Mouse (Mus musculus) embryonic facial prominence, embryonic 11.5 days (tissue): ENCODE measurements around the gene Dnttip2. TPM values are rescaled to one million over a fixed set of nuclear protein-coding genes. Genes with fewer than 3 reads are reported as not detected.
A peak's percentile ranks its signal among the peaks of the same experiment; 100 is the strongest.
"Not testable (repeated sequence)": the region's sequence is repeated elsewhere in the genome, so short reads cannot be mapped to it uniquely, and the experiment has no call there.

Experiments
- ATAC-seq: fragments of 200-750 bp; cut with Nextera tagmentation; replicated peaks from 2 replicates; pipeline ENCODE4 v1.8.0; 2017; ENCODE audit warnings: low read depth; ENCODE audit not compliant: insufficient number of reproducible peaks, low FRiP score, low TSS enrichment
- DNase-seq: peaks from one replicate; pipeline ENCODE4 v3.0.0-alpha.2; 2015; ENCODE audit warnings: low spot score
- H3K27ac ChIP-seq: fragments of 300-500 bp; sonication (generic); replicated peaks from 2 replicates; pipeline ENCODE4 v1.5.1; 2014; ENCODE audit warnings: mild to moderate bottlenecking, low read depth, low read length, control low read depth
- H3K27me3 ChIP-seq: fragments of 300-500 bp; sonication (generic); 2 replicates; pipeline ENCODE4 v1.6.1; 2014; ENCODE audit warnings: mild to moderate bottlenecking, low read length, moderate library complexity, mixed read lengths; ENCODE audit not compliant: control insufficient read depth, insufficient read depth
- H3K36me3 ChIP-seq: fragments of 300-500 bp; sonication (generic); replicated peaks from 2 replicates; pipeline ENCODE4 v1.6.1; 2014; ENCODE audit warnings: low read depth, mild to moderate bottlenecking, low read length, moderate library complexity, mixed read lengths; ENCODE audit not compliant: control insufficient read depth, insufficient read depth
- H3K4me1 ChIP-seq: fragments of 300-500 bp; sonication (generic); 2 replicates; pipeline ENCODE4 v1.6.1; 2014; ENCODE audit warnings: low read length, mixed read lengths; ENCODE audit not compliant: control insufficient read depth, insufficient read depth
- H3K4me2 ChIP-seq: fragments of 300-500 bp; sonication (generic); 2 replicates; pipeline ENCODE4 v1.6.1; 2014; ENCODE audit warnings: low read depth, mild to moderate bottlenecking, control low read depth, low read length, moderate library complexity
- H3K4me3 ChIP-seq: fragments of 300-500 bp; sonication (generic); 2 replicates; pipeline ENCODE4 v1.5.1; 2014; ENCODE audit warnings: low read depth, low read length, control low read depth
- H3K9ac ChIP-seq: fragments of 300-500 bp; sonication (generic); replicated peaks from 2 replicates; pipeline ENCODE4 v1.6.1; 2014; ENCODE audit warnings: mild to moderate bottlenecking, control low read depth, low read length
- H3K9me3 ChIP-seq: fragments of 300-500 bp; sonication (generic); replicated peaks from 2 replicates; pipeline ENCODE4 v1.6.1; 2016; ENCODE audit warnings: mild to moderate bottlenecking, low read length, inconsistent platforms, mixed read lengths; ENCODE audit not compliant: control insufficient read depth
- WGBS: fragments of 180-500 bp; shearing (Covaris S2); extraction: QIAGEN DNeasy Blood & Tissue Kit; methylation state at CpG from one replicate; pipeline ENCODE4 v1.1.7; 2014; 5-methylcytosine and 5-hydroxymethylcytosine counted together
- polyA plus RNA-seq: library from polyadenylated mRNA; unstranded; fragments of >200 nt; fragmentation: Nextera tagmentation; extraction: Ambion mirVana; gene quantifications from 2 replicates; pipeline ENCODE4 v1.2.1, GENCODE M21; 2014

Gene Dnttip2
- polyA plus RNA-seq, 1 experiment from 2014 or later: 115 TPM

DNA sequence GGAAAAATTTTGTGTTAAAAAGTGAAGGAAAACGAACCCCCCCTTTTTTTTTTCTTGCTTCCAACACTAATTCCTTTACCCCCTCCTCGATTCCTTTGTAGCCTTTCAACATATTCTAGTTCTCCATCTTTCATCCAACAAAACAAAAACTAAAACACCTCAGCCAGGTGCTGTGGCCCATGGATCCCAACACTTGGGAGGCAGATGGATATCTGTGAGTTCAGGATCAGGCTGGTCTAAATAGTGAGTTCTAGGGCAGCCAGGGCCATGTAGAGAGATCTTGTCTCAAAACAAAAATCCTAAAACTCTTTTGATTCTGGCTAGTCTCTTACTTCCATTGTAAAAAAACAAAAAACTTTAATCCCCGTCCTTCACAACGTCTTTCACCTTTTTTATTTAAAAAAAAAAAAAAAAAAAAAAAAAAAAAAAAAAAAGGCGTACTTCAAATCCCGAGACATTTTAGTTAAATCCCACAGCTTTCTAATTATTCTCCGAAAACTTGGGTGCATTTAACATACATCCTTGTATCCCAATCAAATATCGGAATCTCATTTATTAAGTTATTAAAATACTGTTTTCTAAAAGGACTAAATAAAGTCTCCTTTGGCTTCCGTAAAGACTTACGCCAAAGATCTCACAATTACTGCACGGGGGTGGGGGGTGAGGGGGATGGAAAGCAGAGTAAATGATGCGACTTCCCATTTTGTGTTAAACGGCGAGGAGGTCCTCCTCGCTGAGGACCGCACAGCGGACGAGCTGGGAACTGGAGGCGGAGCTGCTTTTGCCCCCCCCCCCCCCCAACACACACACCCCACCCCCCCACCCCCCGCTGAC is 564 bp upstream of the Dnttip2 start:
- no peaks in the 10 kb centered on the region for H3K27me3 ChIP-seq
- H3K4me2 ChIP-seq: no peak overlapping the region
- 13% methylated on average over 19 of the region's 20 CpGs for WGBS
- H3K36me3 ChIP-seq: no peaks in the 10 kb centered on the region; the same call in none of the 2 replicates
- peak overlapping the region; percentile 92 for H3K4me3 ChIP-seq
- H3K9ac ChIP-seq: peak overlapping the region; percentile 39; the same call in 1 of the 2 replicates
- no peak overlapping the region for H3K27ac ChIP-seq
- DNase-seq: peak; percentile 30
- no peaks in the 10 kb centered on the region for H3K9me3 ChIP-seq
- no peak; the same call in 1 of the 2 replicates for ATAC-seq
- H3K4me1 ChIP-seq: peaks cover 4% of the 10 kb centered on the region; the same call in 1 of the 2 replicates

DNA sequence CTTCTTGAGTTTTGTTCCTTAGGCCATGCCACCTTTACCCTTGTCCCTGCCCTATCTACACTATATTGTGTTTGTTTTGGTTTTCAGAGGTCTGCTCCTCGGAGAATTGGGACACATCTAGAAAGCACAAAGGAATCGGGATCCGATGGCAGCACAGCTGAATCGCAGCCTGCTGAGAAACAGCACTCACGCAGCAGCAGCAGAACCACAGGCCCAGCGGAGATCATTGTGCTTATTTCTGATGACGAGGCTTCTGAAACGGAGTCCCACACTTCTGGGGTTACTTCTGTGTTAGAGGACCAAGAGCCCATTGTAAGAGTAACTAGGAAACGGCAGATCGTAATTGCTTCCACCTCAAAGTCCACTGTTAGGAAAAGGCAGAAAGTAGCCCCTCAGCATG is 923 bp downstream of the Dnttip2 start:
- ATAC-seq (no peak), DNase-seq (no peak)
- Histone ChIP-seq H3K4me3 (peak overlapping the region; percentile 92), H3K4me1 (peaks cover 4% of the 10 kb centered on the region; the same call in 1 of the 2 replicates), H3K27ac (no peak overlapping the region), H3K36me3 (no peaks in the 10 kb centered on the region; the same call in none of the 2 replicates), H3K9me3 (no peaks in the 10 kb centered on the region), H3K4me2 (peak overlapping the region; percentile 59), H3K9ac (no peak overlapping the region), H3K27me3 (no peaks in the 10 kb centered on the region)
- WGBS: 70% methylated on average over 10 of the region's 10 CpGs

DNA sequence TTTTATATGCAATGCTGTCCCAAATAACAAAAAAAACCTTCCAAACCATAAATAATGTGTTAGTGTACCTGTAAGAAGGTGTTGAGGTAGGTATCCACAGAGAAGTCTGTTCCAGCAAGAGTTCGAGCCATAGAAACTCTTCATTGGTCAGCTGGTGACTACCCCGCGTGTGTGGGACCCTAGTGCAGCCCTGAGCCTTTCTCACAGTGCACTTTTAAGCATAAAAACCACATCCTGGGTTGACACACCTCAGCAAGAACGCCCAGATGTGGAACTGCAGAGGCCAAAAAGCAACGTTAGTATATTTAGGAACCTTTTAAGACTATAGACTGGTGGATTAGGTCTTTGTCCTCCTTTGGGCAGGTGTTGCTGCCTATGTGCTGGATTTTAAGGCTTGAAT is 13.0 kb downstream of the Dnttip2 start:
- H3K36me3 ChIP-seq: peaks cover 9% of the 10 kb centered on the region
- no peak overlapping the region for H3K4me2 ChIP-seq
- WGBS: 78% methylated on average over 5 of the region's 5 CpGs
- no peak overlapping the region for H3K9ac ChIP-seq
- H3K27ac ChIP-seq: no peak overlapping the region
- no peaks in the 10 kb centered on the region for H3K9me3 ChIP-seq
- no peak for DNase-seq
- H3K4me1 ChIP-seq: no peaks in the 10 kb centered on the region
- H3K27me3 ChIP-seq: no peaks in the 10 kb centered on the region
- ATAC-seq: no peak
- H3K4me3 ChIP-seq: no peak overlapping the region

DNA sequence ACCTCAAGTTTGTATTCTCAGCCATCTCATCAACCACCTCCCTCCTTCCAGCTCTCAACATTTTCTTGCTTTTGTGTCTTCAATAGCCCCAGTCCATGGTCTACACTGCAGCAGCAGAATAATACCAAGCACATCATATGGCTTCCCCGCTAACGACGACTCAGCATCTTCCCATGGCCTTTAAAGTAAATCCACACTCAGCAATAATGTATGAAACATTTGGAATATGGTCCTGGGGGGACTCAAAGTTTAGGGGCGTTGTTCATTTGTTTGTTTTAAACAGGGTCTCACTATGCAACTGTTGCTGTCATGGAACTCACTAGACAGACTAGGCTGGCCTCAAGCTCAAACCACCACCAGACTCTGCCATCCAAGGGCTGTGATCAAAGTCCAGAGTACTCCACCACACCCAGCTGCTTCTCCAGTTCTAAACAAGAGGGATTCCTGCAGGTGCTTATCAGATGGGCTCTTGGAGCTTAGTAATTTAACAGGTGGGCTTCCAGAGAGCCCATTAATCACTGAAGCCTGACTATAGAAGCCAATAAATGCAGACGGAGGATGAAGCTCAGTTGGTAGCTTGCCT is 14.5 kb downstream of the Dnttip2 start:
- Histone ChIP-seq H3K9me3 (no peaks in the 10 kb centered on the region), H3K9ac (no peak overlapping the region), H3K4me1 (no peaks in the 10 kb centered on the region), H3K4me2 (no peak overlapping the region), H3K4me3 (no peak overlapping the region), H3K27me3 (no peaks in the 10 kb centered on the region), H3K27ac (no peak overlapping the region), H3K36me3 (peaks cover 2% of the 10 kb centered on the region)
- 87% methylated on average over 5 of the region's 5 CpGs for WGBS
- DNase-seq (no peak), ATAC-seq (no peak)

DNA sequence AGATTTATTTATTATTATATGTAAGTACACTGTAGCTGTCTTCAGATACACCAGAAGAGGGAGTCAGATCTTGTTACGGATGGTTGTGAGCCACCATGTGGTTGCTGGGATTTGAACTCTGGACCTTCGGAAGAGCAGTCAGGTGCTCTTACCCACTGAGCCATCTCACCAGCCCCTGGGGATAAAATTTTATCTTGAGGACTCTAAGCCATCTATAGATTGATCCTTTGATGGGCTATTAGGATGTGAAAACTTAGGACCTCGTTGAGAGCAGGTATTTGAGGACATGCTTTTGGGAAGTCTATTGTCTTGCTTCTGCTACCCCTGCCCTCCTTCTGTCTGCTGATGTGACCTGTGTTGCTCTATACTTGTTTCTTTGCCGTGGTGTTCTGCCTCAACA is 15.2 kb downstream of the Dnttip2 start:
- H3K9me3 ChIP-seq, H3K9ac ChIP-seq, H3K4me1 ChIP-seq, H3K27me3 ChIP-seq, H3K36me3 ChIP-seq, H3K4me2 ChIP-seq, ATAC-seq, H3K4me3 ChIP-seq, DNase-seq, H3K27ac ChIP-seq: not testable (repeated sequence)
- WGBS: 74% methylated on average over 3 of the region's 4 CpGs

DNA sequence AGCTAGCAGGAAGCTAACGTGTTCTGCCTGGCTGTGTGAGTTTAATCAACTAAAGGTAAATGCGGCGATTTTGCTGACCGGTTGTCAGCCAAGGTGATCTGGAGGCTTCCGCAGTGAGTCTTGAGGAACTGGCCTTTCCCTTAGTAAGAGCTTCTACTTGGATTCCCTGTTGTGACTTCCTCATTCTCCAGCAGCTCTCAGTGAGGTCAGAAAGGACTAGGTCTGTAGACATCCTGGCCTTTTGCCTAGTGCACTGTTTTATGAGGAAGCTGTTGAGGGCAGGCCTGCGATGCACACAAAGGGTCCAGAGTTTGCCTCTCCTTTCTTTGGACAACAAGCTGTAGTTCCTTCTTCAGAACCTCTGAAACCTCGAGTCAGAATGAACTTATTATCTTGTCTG is 16.5 kb downstream of the Dnttip2 start:
- H3K4me3 ChIP-seq: no peak overlapping the region
- H3K4me1 ChIP-seq: no peaks in the 10 kb centered on the region
- no peak overlapping the region for H3K9ac ChIP-seq
- ATAC-seq: no peak
- H3K4me2 ChIP-seq: no peak overlapping the region
- no peaks in the 10 kb centered on the region for H3K27me3 ChIP-seq
- H3K27ac ChIP-seq: no peak overlapping the region
- H3K36me3 ChIP-seq: no peaks in the 10 kb centered on the region
- no peaks in the 10 kb centered on the region for H3K9me3 ChIP-seq
- WGBS: 82% methylated on average over 7 of the region's 7 CpGs
- no peak for DNase-seq

DNA sequence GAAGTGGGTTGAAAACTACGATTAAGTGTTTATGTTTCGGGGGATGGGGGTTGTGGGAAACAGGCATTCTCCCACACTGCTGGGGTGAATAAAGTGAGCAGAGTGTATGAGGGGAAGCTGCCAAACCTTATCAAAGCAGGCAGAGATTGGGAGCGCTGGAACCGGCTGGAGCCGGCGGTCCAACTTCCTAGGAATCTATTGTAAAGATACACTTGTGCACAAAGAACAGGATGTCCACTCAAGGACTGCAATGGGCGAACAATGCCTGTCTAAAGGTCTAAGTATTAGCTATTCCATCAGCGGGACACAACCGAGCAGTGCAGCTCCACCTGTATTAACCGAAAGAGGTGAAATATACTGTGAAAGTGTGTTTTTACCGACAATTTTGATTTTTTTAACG is 17.6 kb downstream of the Dnttip2 start:
- Histone ChIP-seq H3K27ac (no peak overlapping the region), H3K4me2 (peak overlapping the region; percentile 34; the same call in 1 of the 2 replicates), H3K36me3 (no peaks in the 10 kb centered on the region), H3K4me1 (no peaks in the 10 kb centered on the region), H3K9ac (no peak overlapping the region), H3K27me3 (no peaks in the 10 kb centered on the region), H3K4me3 (no peak overlapping the region), H3K9me3 (no peaks in the 10 kb centered on the region)
- ATAC-seq (no peak), DNase-seq (no peak)
- 59% methylated on average over 12 of the region's 12 CpGs for WGBS
